Mouse (Mus musculus): ENCODE data around the gene D16Ertd472e. TPM values are rescaled to one million over a fixed set of nuclear protein-coding genes. Genes with fewer than 3 reads are reported as not detected.

The D16Ertd472e gene
- polyA plus RNA-seq, 1 experiment, result 7.0 TPM

GRCm38 (mm10) chr16:78563093-78563971 lies 13.2 kb downstream of the D16Ertd472e start:
- DNase-seq, result no peak
- WGBS, result 92% methylated on average over 15 of the region's 15 CpGs
- TF ChIP-seq CTCF (IDR thresholded peaks at IDR 0.05; ENCODE audit: borderline replicate concordance, insufficient read depth, low read depth, low read length) (no peak), POLR2A (IDR thresholded peaks at IDR 0.05; ENCODE audit: borderline replicate concordance, insufficient read depth, low read length) (no peak)

DNA sequence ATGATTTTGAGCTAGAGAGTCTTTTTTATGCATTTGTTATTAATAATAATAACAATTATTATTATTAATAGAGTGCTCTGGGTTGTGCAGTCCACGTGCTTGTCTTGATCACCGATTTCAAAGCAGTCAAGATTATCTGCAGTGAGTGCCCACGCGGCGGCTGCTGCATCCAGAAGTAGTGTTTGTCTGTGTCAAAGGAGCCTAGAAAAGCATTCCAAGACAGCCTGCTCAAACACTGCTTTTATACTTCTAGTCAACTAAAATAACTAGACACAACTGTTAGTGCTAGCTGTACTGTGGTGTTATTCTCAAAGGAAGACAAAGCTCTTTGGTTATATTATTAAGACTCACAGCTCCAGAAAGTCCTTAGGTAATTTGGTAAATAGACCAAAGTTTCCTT lies 15.9 kb downstream of the D16Ertd472e start:
- no peak for DNase-seq
- Histone ChIP-seq H3K4me3 (replicated peaks; ENCODE audit: insufficient read depth, low read depth, low read length) (no peak overlapping the region), H3K27ac (ENCODE audit: insufficient read depth, low read length) (no peak overlapping the region), H3K27me3 (ENCODE audit: control insufficient read depth, insufficient read depth, low read length) (no peaks in the 10 kb centered on the region), H3K4me1 (ENCODE audit: control insufficient read depth, insufficient read depth, low read length) (no peaks in the 10 kb centered on the region)
- WGBS, result 97% methylated on average over 5 of the region's 5 CpGs
- TF ChIP-seq POLR2A (IDR thresholded peaks at IDR 0.05; ENCODE audit: borderline replicate concordance, insufficient read depth, low read length) (no peak), CTCF (IDR thresholded peaks at IDR 0.05; ENCODE audit: borderline replicate concordance, insufficient read depth, low read depth, low read length) (no peak)

More at GRCm38 (mm10) chr16:78563093-78563971, 13.2 kb downstream of the D16Ertd472e start:
- Histone ChIP-seq H3K4me1 (ENCODE audit: control insufficient read depth, insufficient read depth, low read length) (no peaks in the 10 kb centered on the region), H3K27me3 (ENCODE audit: control insufficient read depth, insufficient read depth, low read length) (no peaks in the 10 kb centered on the region), H3K4me3 (replicated peaks; ENCODE audit: insufficient read depth, low read depth, low read length) (no peak overlapping the region), H3K27ac (ENCODE audit: insufficient read depth, low read length) (no peak overlapping the region)

GRCm38 (mm10) chr16:78560063-78560462 lies 16.4 kb downstream of the D16Ertd472e start:
- no peaks in the 10 kb centered on the region for H3K27me3 ChIP-seq (ENCODE audit: control insufficient read depth, insufficient read depth, low read length)
- no peak overlapping the region for H3K27ac ChIP-seq (ENCODE audit: insufficient read depth, low read length)
- TF ChIP-seq POLR2A (IDR thresholded peaks at IDR 0.05; ENCODE audit: borderline replicate concordance, insufficient read depth, low read length) (no peak), CTCF (IDR thresholded peaks at IDR 0.05; ENCODE audit: borderline replicate concordance, insufficient read depth, low read depth, low read length) (no peak)
- no peaks in the 10 kb centered on the region for H3K4me1 ChIP-seq (ENCODE audit: control insufficient read depth, insufficient read depth, low read length)
- no peak overlapping the region for H3K4me3 ChIP-seq (replicated peaks; ENCODE audit: insufficient read depth, low read depth, low read length)
- DNase-seq, result no peak
- WGBS, result 96% methylated on average over 15 of the region's 15 CpGs

DNA sequence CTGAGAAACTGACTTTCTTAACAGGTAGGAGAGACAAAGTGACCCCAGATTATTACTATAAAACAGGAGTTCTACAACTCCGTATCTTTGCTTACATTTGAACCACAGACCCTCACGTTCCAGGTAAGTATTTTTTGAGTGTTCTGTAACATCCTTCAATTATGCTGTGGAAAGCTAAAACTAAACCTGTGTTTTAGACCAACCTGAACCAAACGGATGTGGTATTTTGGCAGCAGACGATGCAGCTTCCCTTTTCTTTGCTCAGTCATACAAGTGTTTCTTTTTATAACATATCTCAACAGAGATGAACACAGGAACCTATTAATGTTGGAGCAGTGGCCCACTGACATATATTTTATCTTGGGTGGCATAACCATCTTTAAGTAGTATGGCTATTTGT lies 18.9 kb downstream of the D16Ertd472e start:
- Histone ChIP-seq H3K27me3 (ENCODE audit: control insufficient read depth, insufficient read depth, low read length) (no peaks in the 10 kb centered on the region), H3K4me3 (replicated peaks; ENCODE audit: insufficient read depth, low read depth, low read length) (no peak overlapping the region), H3K27ac (ENCODE audit: insufficient read depth, low read length) (no peak overlapping the region), H3K4me1 (ENCODE audit: control insufficient read depth, insufficient read depth, low read length) (no peaks in the 10 kb centered on the region)
- TF ChIP-seq CTCF (IDR thresholded peaks at IDR 0.05; ENCODE audit: borderline replicate concordance, insufficient read depth, low read depth, low read length) (no peak), POLR2A (IDR thresholded peaks at IDR 0.05; ENCODE audit: borderline replicate concordance, insufficient read depth, low read length) (no peak)
- no peak for DNase-seq
- 98% methylated on average over 4 of the region's 4 CpGs for WGBS

GRCm38 (mm10) chr16:78554911-78555648 lies 21.4 kb downstream of the D16Ertd472e start:
- no peak for DNase-seq
- 66% methylated on average over 10 of the region's 10 CpGs for WGBS
- TF ChIP-seq CTCF (IDR thresholded peaks at IDR 0.05; ENCODE audit: borderline replicate concordance, insufficient read depth, low read depth, low read length) (no peak), POLR2A (IDR thresholded peaks at IDR 0.05; ENCODE audit: borderline replicate concordance, insufficient read depth, low read length) (no peak)
- H3K27ac ChIP-seq (ENCODE audit: insufficient read depth, low read length), result no peak overlapping the region
- no peaks in the 10 kb centered on the region for H3K4me1 ChIP-seq (ENCODE audit: control insufficient read depth, insufficient read depth, low read length)
- H3K4me3 ChIP-seq (replicated peaks; ENCODE audit: insufficient read depth, low read depth, low read length), result no peak overlapping the region
- no peaks in the 10 kb centered on the region for H3K27me3 ChIP-seq (ENCODE audit: control insufficient read depth, insufficient read depth, low read length)

DNA sequence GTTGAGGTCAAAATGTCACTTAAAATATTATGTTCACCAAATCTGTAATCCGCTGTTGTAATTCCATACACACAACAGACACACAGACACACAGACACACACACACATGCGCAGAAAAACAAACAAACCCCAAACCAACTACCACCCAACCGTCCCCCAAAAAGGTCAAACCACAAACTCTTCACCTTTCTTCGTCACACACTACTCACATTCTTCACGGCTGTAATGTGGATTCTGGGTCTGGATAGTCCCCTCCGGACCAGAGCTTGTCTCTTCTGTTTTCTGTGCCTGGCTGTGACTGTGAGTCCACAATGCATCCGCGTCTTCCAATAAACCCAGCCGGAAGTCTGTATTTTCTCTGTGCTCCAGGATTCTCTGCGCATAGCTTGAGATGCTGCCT lies 29.1 kb downstream of the D16Ertd472e start:
- Histone ChIP-seq H3K4me1 (ENCODE audit: control insufficient read depth, insufficient read depth, low read length) (no peaks in the 10 kb centered on the region; the same call in 1 of the 2 replicates), H3K27me3 (ENCODE audit: control insufficient read depth, insufficient read depth, low read length) (no peaks in the 10 kb centered on the region; the same call in 1 of the 2 replicates), H3K27ac (ENCODE audit: insufficient read depth, low read length) (no peak overlapping the region), H3K4me3 (replicated peaks; ENCODE audit: insufficient read depth, low read depth, low read length) (no peak overlapping the region)
- no peak for DNase-seq
- TF ChIP-seq POLR2A (IDR thresholded peaks at IDR 0.05; ENCODE audit: borderline replicate concordance, insufficient read depth, low read length) (no peak), CTCF (IDR thresholded peaks at IDR 0.05; ENCODE audit: borderline replicate concordance, insufficient read depth, low read depth, low read length) (no peak)
- 97% methylated on average over 10 of the region's 10 CpGs for WGBS

DNA sequence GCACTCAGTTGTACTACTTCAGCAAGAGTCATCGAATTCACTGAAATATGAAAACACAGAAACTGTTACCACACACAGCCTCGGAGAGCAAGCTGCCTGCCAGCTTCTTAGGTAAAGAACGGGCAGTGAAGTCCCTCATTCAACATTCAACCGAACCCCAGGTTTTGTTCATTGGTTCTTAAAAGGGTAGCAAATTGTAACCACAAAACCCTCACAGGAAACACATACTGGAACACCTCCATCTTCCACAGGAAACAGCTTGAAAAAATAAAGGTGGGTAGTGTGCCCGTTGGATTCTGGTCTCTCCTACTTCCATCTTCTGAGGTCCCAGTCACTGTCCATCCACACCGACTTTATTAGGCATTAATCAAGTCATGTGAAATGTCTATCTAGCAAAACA lies 30.0 kb downstream of the D16Ertd472e start:
- Histone ChIP-seq H3K4me1 (ENCODE audit: control insufficient read depth, insufficient read depth, low read length) (no peaks in the 10 kb centered on the region; the same call in 1 of the 2 replicates), H3K27ac (ENCODE audit: insufficient read depth, low read length) (no peak overlapping the region), H3K4me3 (replicated peaks; ENCODE audit: insufficient read depth, low read depth, low read length) (no peak overlapping the region), H3K27me3 (ENCODE audit: control insufficient read depth, insufficient read depth, low read length) (no peaks in the 10 kb centered on the region; the same call in 1 of the 2 replicates)
- TF ChIP-seq POLR2A (IDR thresholded peaks at IDR 0.05; ENCODE audit: borderline replicate concordance, insufficient read depth, low read length) (no peak), CTCF (IDR thresholded peaks at IDR 0.05; ENCODE audit: borderline replicate concordance, insufficient read depth, low read depth, low read length) (no peak)
- WGBS, result 97% methylated on average over 6 of the region's 6 CpGs
- no peak for DNase-seq
